Mouse (Mus musculus) CH12.LX (cell line): ENCODE data around the gene Adarb1. TPM values are rescaled to one million over a fixed set of nuclear protein-coding genes. Genes with fewer than 3 reads are reported as not detected.

ENCODE experiments used
- DNase-seq: peaks from one replicate; pipeline ENCODE4 v3.0.0-alpha.2; 2013; ENCODE audit errors: extremely low read depth
- H3K27ac ChIP-seq: 2 replicates; pipeline ENCODE4 v1.5.1; 2012; ENCODE audit warnings: low read depth, mild to moderate bottlenecking, control low read depth, moderate library complexity; ENCODE audit not compliant: insufficient read depth
- H3K27me3 ChIP-seq: replicated peaks from 2 replicates; pipeline ENCODE3; 2012; ENCODE audit warnings: inconsistent platforms
- H3K36me3 ChIP-seq, 2 experiments: replicated peaks in 1 of 2; 2 replicates each; pipeline versions ENCODE3 to v1.6.1; 2012; ENCODE audit warnings: inconsistent platforms in 1 of 2, low read length in 1 of 2, mild to moderate bottlenecking in 1 of 2, mixed read lengths in 1 of 2, moderate library complexity in 1 of 2; ENCODE audit not compliant: control insufficient read depth in 1 of 2, insufficient read depth in 1 of 2
- H3K4me1 ChIP-seq, 2 experiments: 2 replicates each; pipeline ENCODE4 v1.6.1; 2012; ENCODE audit warnings: inconsistent platforms in 1 of 2, moderate library complexity in 1 of 2; ENCODE audit not compliant: insufficient read depth in 2 of 2, control insufficient read depth in 1 of 2
- H3K4me2 ChIP-seq: 2 replicates; pipeline ENCODE4 v1.6.1; 2012; ENCODE audit warnings: low read depth, mild to moderate bottlenecking, control low read depth; ENCODE audit not compliant: poor library complexity, insufficient read depth, severe bottlenecking
- H3K4me3 ChIP-seq, 3 experiments: fragments of 150-350 bp in 1 of 3; sonication (generic) in 1 of 3; replicated peaks in 1 of 3; 2 replicates each; pipeline versions ENCODE3 to v1.5.1; 2011 to 2012; ENCODE audit warnings: low read depth in 2 of 3, low read length in 2 of 3, mild to moderate bottlenecking in 2 of 3, moderate library complexity in 2 of 3, control low read depth in 1 of 3, improper control_type of control experiment in 1 of 3, inconsistent platforms in 1 of 3, mixed read lengths in 1 of 3; ENCODE audit not compliant: poor library complexity in 1 of 3
- H3K79me2 ChIP-seq: replicated peaks from 2 replicates; pipeline ENCODE4 v1.6.1; 2012; ENCODE audit warnings: mild to moderate bottlenecking, moderate library complexity; ENCODE audit not compliant: control insufficient read depth, poor library complexity, insufficient read depth, severe bottlenecking; ENCODE audit errors: extremely low read depth
- H3K9ac ChIP-seq: 2 replicates; pipeline ENCODE4 v1.6.1; 2012; ENCODE audit warnings: low read depth, mild to moderate bottlenecking, control low read depth, moderate library complexity; ENCODE audit not compliant: insufficient read depth
- H3K9me3 ChIP-seq: replicated peaks from 2 replicates; pipeline ENCODE3; 2012; ENCODE audit warnings: low read length, inconsistent platforms, mixed read lengths
- CHD1 ChIP-seq: IDR thresholded peaks from 2 replicates; pipeline ENCODE4 v1.6.1; 2012; ENCODE audit warnings: low read depth, low read length, improper control_type of control experiment, inconsistent platforms
- CHD2 ChIP-seq: IDR thresholded peaks from 2 replicates; pipeline ENCODE4 v1.6.1; 2011; ENCODE audit warnings: low read length, improper control_type of control experiment
- E2F4 ChIP-seq: IDR thresholded peaks from 2 replicates; pipeline ENCODE4 v1.6.1; 2011; ENCODE audit warnings: low read depth, low read length, improper control_type of control experiment; ENCODE audit not compliant: insufficient replicate concordance
- ELF1 ChIP-seq: IDR thresholded peaks from 2 replicates; pipeline ENCODE4 v1.6.1; 2014; ENCODE audit warnings: low read depth, mild to moderate bottlenecking, inconsistent platforms, low read length, improper control_type of control experiment
- ETS1 ChIP-seq: conservative IDR thresholded peaks from 2 replicates; pipeline ENCODE4 v1.6.1; 2012; ENCODE audit warnings: low read depth, mild to moderate bottlenecking, inconsistent platforms, low read length, improper control_type of control experiment, moderate library complexity
- HCFC1 ChIP-seq: IDR thresholded peaks from 2 replicates; pipeline ENCODE4 v1.6.1; 2012; ENCODE audit warnings: low read depth, mild to moderate bottlenecking, inconsistent platforms, low read length, improper control_type of control experiment
- IRF4 ChIP-seq: IDR thresholded peaks from 2 replicates; pipeline ENCODE4 v1.6.1; 2014; ENCODE audit warnings: low read depth, mild to moderate bottlenecking, inconsistent platforms, low read length, improper control_type of control experiment
- KAT2A ChIP-seq: IDR thresholded peaks from 2 replicates; pipeline ENCODE4 v1.6.1; 2012; ENCODE audit warnings: low read length, improper control_type of control experiment, inconsistent platforms; ENCODE audit not compliant: insufficient replicate concordance
- MAX ChIP-seq: IDR thresholded peaks from 2 replicates; pipeline ENCODE4 v1.6.1; 2011; ENCODE audit warnings: low read length, improper control_type of control experiment
- MYC ChIP-seq: IDR thresholded peaks from 2 replicates; pipeline ENCODE4 v1.6.1; 2011; ENCODE audit warnings: low read depth, mild to moderate bottlenecking, improper control_type of control experiment, low read length
- NELFE ChIP-seq: IDR thresholded peaks from 2 replicates; pipeline ENCODE4 v1.6.1; 2011; ENCODE audit warnings: low read depth, low read length, improper control_type of control experiment
- NRF1 ChIP-seq: IDR thresholded peaks from 2 replicates; pipeline ENCODE4 v1.6.1; 2014; ENCODE audit warnings: low read depth, mild to moderate bottlenecking, inconsistent platforms, low read length, improper control_type of control experiment, moderate library complexity
- PAX5 ChIP-seq: IDR thresholded peaks from 2 replicates; pipeline ENCODE4 v1.6.1; 2012; ENCODE audit warnings: low read length, inconsistent platforms, mixed read lengths
- RAD21 ChIP-seq: IDR thresholded peaks from 2 replicates; pipeline ENCODE4 v1.6.1; 2011; ENCODE audit warnings: low read depth, mild to moderate bottlenecking, low read length, improper control_type of control experiment, moderate library complexity
- RCOR1 ChIP-seq: conservative IDR thresholded peaks from 2 replicates; pipeline ENCODE4 v1.6.1; 2012; ENCODE audit warnings: low read depth, mild to moderate bottlenecking, inconsistent platforms, low read length, improper control_type of control experiment
- SIN3A ChIP-seq: IDR thresholded peaks from 2 replicates; pipeline ENCODE4 v1.6.1; 2012; ENCODE audit warnings: low read length, improper control_type of control experiment, inconsistent platforms
- TBP ChIP-seq: conservative IDR thresholded peaks from 2 replicates; pipeline ENCODE4 v1.6.1; 2011; ENCODE audit warnings: low read depth, low read length, improper control_type of control experiment
- TCF12 ChIP-seq: IDR thresholded peaks from 2 replicates; pipeline ENCODE4 v1.6.1; 2014; ENCODE audit warnings: low read depth, mild to moderate bottlenecking, inconsistent platforms, low read length, improper control_type of control experiment
- USF1 ChIP-seq: IDR thresholded peaks from 2 replicates; pipeline ENCODE4 v1.6.1; 2014; ENCODE audit warnings: low read depth, mild to moderate bottlenecking, inconsistent platforms, low read length, improper control_type of control experiment
- USF2 ChIP-seq: conservative IDR thresholded peaks from 2 replicates; pipeline ENCODE4 v1.6.1; 2011; ENCODE audit warnings: low read depth, low read length, improper control_type of control experiment
- ZC3H11A ChIP-seq: IDR thresholded peaks from 2 replicates; pipeline ENCODE4 v1.6.1; 2012; ENCODE audit warnings: low read depth, mild to moderate bottlenecking, inconsistent platforms, low read length, improper control_type of control experiment
- ZKSCAN1 ChIP-seq: IDR thresholded peaks from 2 replicates; pipeline ENCODE4 v1.6.1; 2012; ENCODE audit warnings: low read depth, inconsistent platforms, low read length, improper control_type of control experiment, borderline replicate concordance
- ZMIZ1 ChIP-seq: IDR thresholded peaks from 2 replicates; pipeline ENCODE4 v1.6.1; 2012; ENCODE audit warnings: low read depth, mild to moderate bottlenecking, inconsistent platforms, low read length, improper control_type of control experiment
- dilution Hi-C: fragments of 300-500 bp; cut with MboI; formaldehyde crosslinking; loops from 2 replicates; pipeline ENCODE4 v1.14.3; 2020; ENCODE audit warnings: low sequenced_read_pairs; ENCODE audit not compliant: extremely low pct_unique_long_range_greater_than_20kb, extremely low pct_ligation_motif_present
- in situ Hi-C: fragments of 300-500 bp; cut with MboI; formaldehyde crosslinking; loops from 3 replicates; pipeline ENCODE4 v1.14.3; 2019; ENCODE audit warnings: low sequenced_read_pairs, low pct_ligation_motif_present, low pct_unique_long_range_greater_than_20kb, mixed read lengths
- polyA plus RNA-seq: library from polyadenylated mRNA; unstranded; fragments of >175 nt; gene quantifications from 2 replicates; pipeline ENCODE4 v1.2.1, GENCODE M21; 2012; ENCODE audit warnings: low read depth; ENCODE audit not compliant: insufficient read length
- total RNA-seq, 2 experiments: library from RNA; depleted of rRNA; stranded (reverse); fragments of 300-350 nt in 1 of 2; fragments of >200 nt in 1 of 2; gene quantifications; 2 replicates each; pipeline ENCODE4 v1.2.3; 2012 to 2014

The Adarb1 gene
- total and polyA plus RNA-seq, 3 experiments: 1.7 to 3.5 (median 2.4) TPM

DNA sequence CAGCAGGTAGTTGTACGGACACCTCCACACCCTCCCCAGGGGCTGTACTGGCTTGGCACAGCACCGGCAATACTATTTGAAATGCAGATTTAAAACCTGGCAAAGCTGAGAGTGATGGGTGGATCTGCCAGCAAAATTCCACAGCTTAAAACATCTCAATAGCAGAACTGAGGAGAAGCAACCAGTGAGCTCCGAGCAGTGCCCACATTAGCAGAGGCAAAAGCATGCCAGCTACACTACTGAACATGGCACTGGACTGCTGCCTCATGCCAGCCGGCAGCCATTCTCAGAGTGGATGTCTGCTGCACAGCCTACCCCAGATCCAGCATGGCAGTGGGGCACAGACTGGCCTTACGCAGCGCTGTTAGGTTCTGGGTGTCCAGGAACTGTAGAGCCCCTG lies 93.4 kb downstream of the Adarb1 start:
- dilution Hi-C loops: no loop called here
- TF ChIP-seq KAT2A (no peak), NELFE (no peak), MYC (no peak), HCFC1 (no peak), E2F4 (no peak), CHD1 (no peak), CHD2 (no peak), ZKSCAN1 (no peak), SIN3A (no peak), ZC3H11A (no peak), RCOR1 (no peak), TBP (no peak), ETS1 (no peak), RAD21 (no peak), ELF1 (no peak), ZMIZ1 (no peak), USF2 (no peak), TCF12 (no peak), MAX (no peak), USF1 (no peak)
- TF ChIP-seq, all 38 proteins: peak for 0

GRCm38 (mm10) chr10:77321611-77322010 lies 96.5 kb downstream of the Adarb1 start:
- peaks cover 0 to 3% of the 10 kb centered on the region in 2 experiments for H3K36me3 ChIP-seq
- in situ Hi-C loops: no loop called here
- H3K4me3 ChIP-seq: no peak overlapping the region
- DNase-seq: no peak
- no peak overlapping the region for H3K9ac ChIP-seq
- H3K9me3 ChIP-seq: no peaks in the 10 kb centered on the region
- H3K27me3 ChIP-seq: no peaks in the 10 kb centered on the region
- no peaks in the 10 kb centered on the region for H3K79me2 ChIP-seq
- dilution Hi-C loops: no loop called here
- H3K4me2 ChIP-seq: no peak overlapping the region
- H3K4me1 ChIP-seq: no peaks in the 10 kb centered on the region
- H3K27ac ChIP-seq: no peak overlapping the region
- no peak for TF ChIP-seq IRF4
- TF ChIP-seq PAX5: no peak
- TF ChIP-seq NRF1: no peak
- TF ChIP-seq USF1: no peak
- no peak for TF ChIP-seq KAT2A
- TF ChIP-seq ZKSCAN1: no peak
- no peak for TF ChIP-seq ETS1
- TF ChIP-seq, all 38 proteins: peak for 0

More for the DNA sequence above, 93.4 kb downstream of the Adarb1 start:
- Histone ChIP-seq H3K79me2 (no peaks in the 10 kb centered on the region), H3K27ac (no peak overlapping the region; the same call in 1 of the 2 replicates), H3K4me3 (no peak overlapping the region), H3K4me1 (no peaks in the 10 kb centered on the region), H3K27me3 (no peaks in the 10 kb centered on the region), H3K4me2 (no peak overlapping the region), H3K9ac (no peak overlapping the region), H3K36me3 (peaks cover 0 to 3% of the 10 kb centered on the region in 2 experiments), H3K9me3 (no peaks in the 10 kb centered on the region)
- in situ Hi-C loops: no loop called here
- no peak for DNase-seq
